Mouse (Mus musculus) spleen, adult 2 months (tissue): ENCODE results near the gene Tom1l2.

Experiments used
- CTCF ChIP-seq: fragments of 200-500 bp; IDR thresholded peaks from 2 replicates; pipeline ENCODE4 v1.5.1; 2011; ENCODE audit warnings: mild to moderate bottlenecking, inconsistent platforms; ENCODE audit not compliant: insufficient read depth, insufficient read length, insufficient replicate concordance; ENCODE audit errors: extremely low read depth
- POLR2A ChIP-seq: fragments of 200-500 bp; IDR thresholded peaks from 2 replicates; pipeline ENCODE4 v1.6.1; 2011; ENCODE audit warnings: low read depth, low read length, inconsistent platforms

GRCm38 (mm10) chr11:60370431-60370830, 17.7 kb upstream of the Tom1l2 start:
- TF ChIP-seq POLR2A: no peak
- TF ChIP-seq CTCF: no peak
